ENCODE assay signal across 8 mouse cellular contexts in the genomic region with DNA sequence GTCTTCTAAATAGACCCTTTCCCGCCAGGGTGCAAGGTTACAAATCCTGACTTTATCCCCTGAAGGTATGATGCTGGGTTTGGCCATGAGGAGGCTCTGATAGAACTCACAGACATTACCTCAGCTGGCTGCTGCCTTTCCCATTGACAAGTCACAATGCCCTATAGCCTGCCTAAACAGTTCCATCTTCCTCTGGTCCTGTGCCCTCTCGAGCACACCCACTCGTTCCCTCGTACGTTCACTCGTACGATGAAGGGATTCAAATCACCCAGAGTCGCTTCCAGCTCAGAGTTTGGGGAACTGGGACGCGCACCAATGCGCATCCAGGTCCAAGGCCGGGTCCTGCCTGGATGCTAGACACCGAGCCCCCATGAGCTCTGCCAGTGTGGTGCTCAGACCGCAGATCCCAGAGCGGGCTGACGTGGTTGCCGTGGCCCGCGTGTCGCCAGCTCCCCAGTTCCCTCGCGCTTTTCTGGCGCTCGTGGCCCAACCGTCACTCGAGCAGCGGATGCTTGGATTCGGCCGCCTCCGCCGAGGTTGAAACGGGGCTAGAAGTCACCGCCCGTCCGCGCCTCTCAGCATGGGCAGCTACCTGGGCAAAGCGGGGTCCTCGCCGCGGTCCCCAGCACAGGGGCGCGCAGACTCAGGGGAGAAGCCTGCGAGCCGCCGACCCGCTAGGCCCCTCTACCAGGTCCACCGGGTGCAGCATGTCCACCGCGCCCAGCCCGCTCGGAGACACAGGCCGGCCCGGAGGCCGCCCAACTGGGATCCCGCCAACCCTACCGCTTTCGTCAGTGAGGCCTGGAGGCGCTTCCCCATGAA. TPM values are rescaled to one million over a fixed set of nuclear protein-coding genes. Genes with fewer than 3 reads are reported as not detected.
DNase-seq lines count a peak whose midpoint lies in the region; ATAC-seq and TF ChIP-seq lines count a peak whose summit lies in the region.

TSS of gene Pom121l2 (plus strand) at position 214 of the 822 bp plus-strand sequence.

- no peak for TF ChIP-seq CTCF in cerebellum, adult 2 months (IDR thresholded peaks at IDR 0.05; ENCODE audit: borderline replicate concordance, insufficient read depth, low read depth, low read length)

- H3K4me2 ChIP-seq in hindbrain, embryonic 11.5 days (replicated peaks; ENCODE audit: low read depth, low read length): peak within 1 kb of the TSS; percentile 98
- peak within 1 kb of the TSS; percentile 63 for H3K4me2 ChIP-seq in liver, embryonic 13.5 days

- no peaks in the 10 kb centered on the region for H3K9me3 ChIP-seq in hindbrain, embryonic 11.5 days (ENCODE audit: control insufficient read depth, low read length)
- H3K9me3 ChIP-seq in liver, embryonic 13.5 days (replicated peaks): no peaks in the 10 kb centered on the region

- H3K27ac ChIP-seq in cerebellum, adult 2 months (ENCODE audit: insufficient read depth, low read length): no peak within 1 kb of the TSS
- H3K27ac ChIP-seq in hindbrain, embryonic 11.5 days (ENCODE audit: low read depth, low read length): no peak within 1 kb of the TSS
- H3K27ac ChIP-seq in liver, embryonic 13.5 days: no peak within 1 kb of the TSS

- H3K36me3 ChIP-seq in hindbrain, embryonic 11.5 days (ENCODE audit: control insufficient read depth, insufficient read depth, low read length): no peaks in the 10 kb centered on the region
- H3K36me3 ChIP-seq in liver, embryonic 13.5 days: no peaks in the 10 kb centered on the region

- no peaks in the 10 kb centered on the region; the same call in 1 of the 2 replicates for H3K27me3 ChIP-seq in cerebellum, adult 2 months (ENCODE audit: control insufficient read depth, insufficient read depth, low read length)
- H3K27me3 ChIP-seq in hindbrain, embryonic 11.5 days (ENCODE audit: control insufficient read depth, insufficient read depth, low read length): peaks cover 36% of the 10 kb centered on the region
- H3K27me3 ChIP-seq in liver, embryonic 13.5 days: peaks cover 82% of the 10 kb centered on the region

- no peak for TF ChIP-seq POLR2A in cerebellum, adult 2 months (IDR thresholded peaks at IDR 0.05; ENCODE audit: borderline replicate concordance, insufficient read depth, low read length)

- H3K9ac ChIP-seq in hindbrain, embryonic 11.5 days (ENCODE audit: low read depth, low read length): peak within 1 kb of the TSS; percentile 61
- peak within 1 kb of the TSS; percentile 8 for H3K9ac ChIP-seq in liver, embryonic 13.5 days

- DNase-seq in right cerebral cortex, adult 18-20 months: peak; percentile 14
- DNase-seq in right cerebral cortex, postnatal 14 days: no peak
- peak; percentile 46 to 66 for DNase-seq in cerebellum, adult 2 months
- DNase-seq in forelimb bud, embryonic 11.5 days (ENCODE audit: low read depth, low spot score): peak; percentile 30
- peak; percentile 63 for DNase-seq in hindbrain, embryonic 11.5 days (ENCODE audit: low spot score)
- no peak for DNase-seq in liver, embryonic 13.5 days
- DNase-seq in neural tube, embryonic 10.5 days (ENCODE audit: extremely low spot score, low spot score): peak; percentile 69
- no peak for DNase-seq in spleen, adult 18-20 months

- peak; percentile 66 for ATAC-seq in hindbrain, embryonic 11.5 days (ENCODE audit: low FRiP score)
- no peak for ATAC-seq in liver, embryonic 13.5 days (ENCODE audit: low read depth)

- WGBS in cerebellum, adult 2 months: 1% methylated on average over 58 of the region's 58 CpGs
- WGBS in hindbrain, embryonic 11.5 days: under 1% methylated on average over 54 of the region's 58 CpGs
- WGBS in liver, embryonic 13.5 days (ENCODE audit: insufficient replicate concordance): under 1% methylated on average over 58 of the region's 58 CpGs

- H3K4me3 ChIP-seq in cerebellum, adult 2 months (replicated peaks; ENCODE audit: insufficient read depth, low read depth, low read length): peak within 1 kb of the TSS; percentile 67
- H3K4me3 ChIP-seq in hindbrain, embryonic 11.5 days (ENCODE audit: low read depth, low read length): peak within 1 kb of the TSS; percentile 52
- H3K4me3 ChIP-seq in liver, embryonic 13.5 days (replicated peaks): peak within 1 kb of the TSS; percentile 48

- peaks cover 3% of the 10 kb centered on the region; the same call in 1 of the 2 replicates for H3K4me1 ChIP-seq in cerebellum, adult 2 months (ENCODE audit: control insufficient read depth, insufficient read depth, low read length)
- H3K4me1 ChIP-seq in hindbrain, embryonic 11.5 days (replicated peaks; ENCODE audit: control insufficient read depth, insufficient read depth, low read length): 0 out of 2 replicates have a peak, but pooled peaks cover 2% of the 10 kb centered on the region
- peaks cover 10% of the 10 kb centered on the region for H3K4me1 ChIP-seq in liver, embryonic 13.5 days (replicated peaks)

RNA-seq across cellular contexts. Expression of gene Pom121l2, which starts in this region (rescaled TPM):
- not detected in 2 replicates for polyA plus RNA-seq in cerebellum, adult 2 months (2012; rRNA removed)
- 0.11 TPM in 2 replicates for polyA plus RNA-seq in hindbrain, embryonic 11.5 days (2014; fragmentation: Nextera tagmentation; extraction: Ambion mirVana)
- not detected in 2 replicates for polyA plus RNA-seq in liver, embryonic 13.5 days (2015; fragmentation: Nextera tagmentation; extraction: Ambion mirVana)

Comparison
In these comparisons a context has a peak if more than half of its experiments do, and no peak if none do; other contexts are left out.
1. DNase-seq: peak in right cerebral cortex, adult 18-20 months (single experiment), forelimb bud, embryonic 11.5 days (single experiment) and neural tube, embryonic 10.5 days (single experiment); none in right cerebral cortex, postnatal 14 days (single experiment), liver, embryonic 13.5 days (single experiment) and spleen, adult 18-20 months (0 of 2).
2. Peak in DNase-seq and H3K4me3 ChIP-seq in cerebellum, adult 2 months; RNA of the gene not detected or under 1 TPM.
3. Peak in DNase-seq, ATAC-seq, H3K4me3 ChIP-seq, H3K9ac ChIP-seq and H3K4me2 ChIP-seq in hindbrain, embryonic 11.5 days; RNA of the gene not detected or under 1 TPM.
4. Peak in every context shown above with its lines, with median percentiles within 50 percentile points of each other: H3K4me3 ChIP-seq.